Mouse (Mus musculus): Measurements from ENCODE around the gene Ell2.
A peak's percentile ranks its signal among the peaks of the same experiment; 100 is the strongest.

Gene Ell2

DNA sequence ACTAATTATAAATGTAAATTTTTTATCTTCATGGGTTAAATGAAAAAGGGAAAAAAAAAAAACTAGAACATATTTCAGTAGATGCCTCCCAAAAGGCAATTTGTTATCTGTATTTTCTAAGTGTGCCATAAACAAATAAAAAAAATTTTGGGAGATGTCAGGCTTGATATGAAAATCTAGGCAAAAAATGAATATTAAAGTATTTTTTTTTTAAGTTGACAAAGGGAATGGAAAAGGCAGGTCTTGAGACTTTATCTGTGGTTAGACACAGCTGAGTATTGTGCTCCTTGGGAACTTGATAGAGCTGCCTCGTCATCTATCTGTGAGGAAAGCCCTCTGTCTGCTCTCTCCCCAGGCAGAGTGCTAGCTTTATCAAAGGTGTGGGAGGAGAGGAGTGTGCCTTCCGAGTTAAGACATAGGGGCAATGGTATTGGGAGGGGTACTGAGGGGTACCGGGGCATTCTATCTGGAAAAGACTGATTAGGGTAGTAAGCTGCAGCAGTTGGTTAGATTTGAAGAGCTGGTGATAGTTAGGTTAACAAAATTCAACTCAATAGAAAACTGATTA lies 27.1 kb downstream of the Ell2 start:
- no peak for DNase-seq (ENCODE audit: low spot score in 2 of 2)

DNA sequence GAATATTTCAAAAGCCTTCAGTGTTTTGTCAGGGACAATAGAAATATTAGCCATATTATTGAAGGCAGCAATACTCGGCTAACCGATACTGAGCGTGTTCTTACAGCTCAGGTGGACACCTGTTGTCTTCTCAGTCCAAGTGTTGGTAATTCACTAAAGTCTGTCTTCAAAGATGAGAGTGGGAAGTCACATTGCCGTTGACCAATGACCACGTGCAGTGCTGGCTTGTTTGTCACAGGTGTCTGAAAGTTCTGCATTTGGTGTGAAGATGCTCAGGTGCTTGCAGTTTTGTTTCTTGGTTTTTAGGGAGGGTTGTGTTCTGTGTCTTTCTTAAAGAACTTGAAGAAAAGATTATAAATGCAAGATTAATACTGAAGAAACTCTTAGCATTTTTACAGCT lies 27.7 kb downstream of the Ell2 start:
- no peak for DNase-seq (ENCODE audit: low spot score in 2 of 2)

DNA sequence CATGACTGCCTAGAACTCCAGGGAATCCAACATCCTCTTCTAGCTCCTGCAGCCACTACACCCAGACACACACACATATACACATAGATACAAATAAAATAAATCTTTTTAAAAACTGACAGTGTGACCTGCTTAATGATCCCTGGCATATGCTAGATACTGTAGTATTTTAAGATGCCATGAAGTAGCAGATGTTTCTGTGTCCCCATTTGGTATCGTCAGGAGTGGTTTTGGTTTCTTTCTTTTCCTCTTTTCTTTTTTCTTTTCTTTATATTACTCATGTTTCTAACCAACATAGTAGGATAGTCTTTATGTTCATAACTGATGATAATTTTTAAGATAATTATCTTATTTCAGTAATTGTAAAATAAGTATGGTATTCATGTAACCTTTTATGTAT lies 29.0 kb downstream of the Ell2 start:
- DNase-seq (ENCODE audit: low spot score in 2 of 2) = no peak

DNA sequence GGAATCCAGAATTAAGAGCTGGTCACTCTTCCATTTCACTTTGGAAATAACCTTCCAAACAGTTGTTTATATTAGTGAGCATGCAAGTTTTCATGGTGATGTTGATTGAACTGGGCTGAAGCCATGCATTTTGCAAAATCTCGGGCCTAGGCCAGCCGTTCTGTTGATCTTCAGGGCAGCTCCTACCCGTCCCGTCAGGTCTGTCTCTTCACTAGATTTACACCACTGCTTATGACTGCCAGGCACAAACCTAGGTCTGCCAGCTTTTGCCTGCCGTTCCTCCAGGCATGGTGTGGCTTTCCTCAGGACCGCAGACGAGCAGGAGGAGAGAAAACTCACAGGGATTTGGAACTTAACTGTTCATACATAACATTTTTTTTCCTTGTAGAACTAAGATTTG lies 31.4 kb downstream of the Ell2 start:
- DNase-seq (ENCODE audit: low spot score in 2 of 2) = no peak

DNA sequence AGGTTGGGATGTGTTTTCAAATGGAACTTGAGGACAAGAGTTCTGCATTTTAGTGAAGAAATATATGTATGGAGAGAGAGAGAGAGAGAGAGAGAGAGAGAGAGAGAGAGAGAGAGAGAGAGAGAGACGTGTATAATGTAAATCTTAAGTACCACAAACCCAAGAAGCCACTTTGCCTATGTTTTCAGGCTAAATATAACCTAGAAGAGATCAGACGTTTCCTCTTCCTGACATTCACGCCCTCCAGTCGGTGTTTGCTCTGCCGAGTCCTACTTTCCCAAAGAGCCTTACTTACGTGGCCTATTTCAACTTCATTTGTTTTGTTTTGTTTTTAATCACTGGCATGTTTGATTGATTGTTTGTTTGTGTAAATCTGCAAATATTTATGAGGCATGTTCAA lies 32.0 kb downstream of the Ell2 start:
- DNase-seq (ENCODE audit: low spot score in 2 of 2) = no peak

DNA sequence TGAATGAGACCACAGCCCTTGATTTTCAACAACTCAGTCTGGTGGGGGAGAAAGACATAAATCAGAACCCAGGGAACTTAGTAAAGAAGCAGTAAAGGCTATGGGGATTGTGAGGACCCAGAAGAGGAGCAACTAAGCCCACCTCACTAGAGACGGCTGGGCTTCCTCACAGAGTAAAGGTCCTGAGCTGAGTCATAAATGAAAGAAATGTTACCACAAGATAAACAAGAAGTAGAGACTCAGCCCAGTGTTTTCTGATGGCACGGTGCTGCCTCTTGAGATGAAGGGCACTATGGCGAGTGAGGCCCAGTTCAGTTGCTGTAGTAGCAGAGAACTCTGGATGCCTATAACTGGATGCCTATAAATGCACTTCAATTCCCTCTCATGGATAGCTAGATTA lies 32.4 kb downstream of the Ell2 start:
- no peak for DNase-seq (ENCODE audit: low spot score in 2 of 2)

DNA sequence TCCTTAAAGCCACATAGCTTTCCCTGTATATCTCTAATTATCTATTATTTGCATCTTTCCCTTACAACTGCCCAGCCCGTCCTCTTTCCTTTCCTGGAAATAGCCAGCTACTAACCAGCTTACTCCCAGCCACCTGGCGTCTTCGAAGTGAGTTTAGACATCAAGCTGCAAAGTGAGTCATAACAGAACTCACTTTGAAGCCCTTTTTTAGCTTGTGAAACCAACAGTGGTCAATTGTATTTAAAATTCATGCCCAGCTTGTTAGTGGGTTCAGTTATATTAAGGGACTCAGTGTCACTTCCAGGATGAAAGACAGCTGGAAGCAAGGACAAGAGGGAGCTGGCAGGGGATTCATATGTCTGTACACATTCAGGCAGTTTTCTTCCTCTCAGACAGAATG lies 33.5 kb downstream of the Ell2 start:
- DNase-seq (ENCODE audit: low spot score in 2 of 2) = no peak

DNA sequence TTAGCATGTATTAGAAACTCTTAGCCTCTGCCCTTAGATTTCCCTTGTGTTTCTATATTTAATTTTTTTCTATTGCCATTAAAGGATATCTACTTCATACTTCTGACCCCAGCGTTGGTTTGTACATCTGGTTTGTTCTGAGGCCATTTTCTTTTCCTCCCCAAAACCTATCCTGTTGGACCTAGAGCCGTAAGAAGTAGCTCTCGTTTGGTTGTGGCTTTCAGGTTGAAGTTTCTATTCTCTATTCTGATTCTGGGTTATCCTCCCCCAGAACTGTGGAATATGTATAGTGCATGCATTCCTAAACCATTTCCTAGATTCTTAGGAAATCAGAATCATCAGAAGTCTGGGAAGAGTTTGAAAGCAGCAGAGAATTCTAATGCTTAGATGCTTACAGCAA lies 34.6 kb downstream of the Ell2 start:
- DNase-seq (ENCODE audit: low spot score in 2 of 2) = no peak

DNA sequence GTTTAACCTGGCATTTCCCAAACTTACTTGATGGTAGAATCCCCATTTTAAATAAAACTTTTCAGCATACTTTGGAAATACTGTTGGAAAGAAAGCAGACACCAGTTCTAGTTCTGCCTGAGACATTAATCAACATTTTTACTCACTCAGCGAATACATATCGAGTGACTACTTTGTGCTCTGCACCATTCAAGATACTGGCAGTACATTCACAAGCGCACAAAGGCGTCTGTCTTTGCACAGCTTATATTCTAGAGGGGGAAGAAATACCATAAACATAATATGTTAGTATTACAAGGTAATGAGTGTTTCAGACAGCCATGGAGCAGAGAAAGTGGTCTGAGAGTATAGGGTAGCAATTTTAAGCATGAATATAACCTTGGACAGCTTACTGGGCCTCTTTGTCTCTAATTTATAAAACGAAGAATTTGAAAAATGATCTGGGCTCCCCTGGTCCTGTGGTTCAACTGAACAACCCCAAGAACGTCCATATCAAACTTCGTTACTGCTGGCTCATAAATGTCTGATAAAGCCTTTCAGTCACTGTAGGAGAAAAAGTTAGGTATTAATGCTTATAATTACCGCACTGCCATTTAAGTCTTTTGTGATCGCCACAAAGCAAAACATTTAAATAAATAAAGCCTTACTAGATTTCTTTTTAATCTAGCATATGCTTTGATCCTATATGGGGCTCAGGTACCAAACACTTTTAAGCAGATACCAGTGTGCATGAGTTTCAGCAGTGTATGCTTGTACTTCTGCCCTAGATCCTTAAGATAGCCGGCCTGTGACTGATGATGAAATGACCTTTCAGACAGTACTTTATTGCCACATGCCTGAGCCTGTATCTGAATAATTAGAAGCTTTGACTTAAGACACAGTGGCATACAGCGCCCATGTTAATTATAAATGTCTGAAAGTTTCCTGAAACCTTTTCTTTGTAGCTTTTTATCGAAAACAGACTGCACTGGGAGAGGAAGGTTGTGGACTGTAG lies 35.5 kb downstream of the Ell2 start:
- no peak for DNase-seq (ENCODE audit: low spot score in 2 of 2)

DNA sequence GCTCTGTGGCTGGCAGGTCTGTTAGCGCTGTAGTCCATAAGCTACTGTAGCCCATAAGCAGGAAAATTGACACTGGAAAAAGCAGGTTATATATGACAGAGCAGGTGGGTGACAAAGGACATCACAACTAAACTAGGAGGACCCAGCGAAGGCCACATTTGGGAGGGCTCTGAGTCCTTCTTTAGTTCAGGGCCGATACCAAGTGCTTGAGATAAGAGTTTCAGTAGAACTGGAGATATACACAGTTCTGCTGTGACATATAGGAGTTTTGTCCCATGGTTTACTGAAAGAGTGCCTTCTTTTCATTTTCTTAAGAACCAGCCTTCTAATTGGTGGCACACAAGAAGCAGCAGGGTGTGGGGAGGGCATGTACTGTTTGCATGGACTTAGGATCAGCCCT lies 36.4 kb downstream of the Ell2 start:
- DNase-seq (ENCODE audit: low spot score in 2 of 2) = no peak

DNA sequence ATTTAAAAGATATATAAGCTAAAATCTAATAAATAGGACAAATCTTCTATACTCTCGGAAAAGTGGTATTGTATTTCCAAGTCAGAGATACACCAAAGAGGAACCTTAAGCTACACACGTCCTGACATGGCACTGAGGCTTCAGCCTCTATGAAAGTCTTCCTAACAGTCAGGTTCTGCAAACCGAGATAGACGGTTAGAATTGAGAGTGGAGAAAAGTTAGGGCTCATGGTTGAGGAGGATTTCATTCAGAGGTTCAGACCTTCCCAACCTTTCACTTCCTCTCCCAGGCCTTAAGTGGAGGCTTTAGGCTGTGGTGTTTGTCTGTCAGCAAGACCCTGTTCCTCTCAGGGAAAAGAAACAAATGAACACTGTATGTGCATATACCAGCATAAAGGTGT lies 37.5 kb downstream of the Ell2 start:
- DNase-seq (ENCODE audit: low spot score in 2 of 2) = no peak

DNA sequence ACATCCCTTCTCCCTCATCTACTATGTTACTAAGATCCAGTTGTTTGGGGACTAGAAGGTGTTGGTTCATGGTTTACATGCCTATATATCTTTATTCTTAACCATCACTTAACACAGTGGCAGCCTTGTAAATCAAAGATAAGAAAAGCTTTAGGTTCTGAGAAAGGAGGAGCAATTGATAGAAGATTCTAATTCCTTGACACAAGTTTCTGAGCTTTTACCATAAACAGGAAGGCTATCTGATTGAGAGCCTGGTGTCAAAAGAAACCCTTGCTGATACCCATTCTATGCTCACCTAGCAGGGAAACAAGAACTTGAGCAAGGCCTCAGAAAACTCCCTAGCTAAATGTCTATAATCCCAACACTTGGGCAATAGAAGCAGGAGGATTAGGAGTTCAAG lies 38.8 kb downstream of the Ell2 start:
- no peak for DNase-seq (ENCODE audit: low spot score in 2 of 2)

DNA sequence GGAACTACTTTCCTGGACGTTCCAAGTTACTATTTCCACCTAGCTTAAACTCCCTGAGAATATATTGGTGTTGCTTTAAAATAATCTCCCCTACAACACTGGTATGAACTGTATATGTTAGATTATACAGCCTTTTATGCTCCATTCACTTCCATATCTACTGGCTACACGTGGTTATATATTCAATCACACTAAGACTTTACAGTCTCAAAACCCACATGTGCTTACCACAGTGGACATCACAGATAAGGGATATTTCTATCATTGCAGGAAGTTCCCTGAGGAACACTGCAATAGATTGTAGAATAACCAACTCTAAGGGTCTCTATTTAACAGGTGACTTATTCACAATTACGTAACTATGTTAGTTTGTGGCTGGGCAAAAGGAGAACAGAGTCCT lies 40.7 kb downstream of the Ell2 start:
- no peak for DNase-seq (ENCODE audit: low spot score in 2 of 2)

DNA sequence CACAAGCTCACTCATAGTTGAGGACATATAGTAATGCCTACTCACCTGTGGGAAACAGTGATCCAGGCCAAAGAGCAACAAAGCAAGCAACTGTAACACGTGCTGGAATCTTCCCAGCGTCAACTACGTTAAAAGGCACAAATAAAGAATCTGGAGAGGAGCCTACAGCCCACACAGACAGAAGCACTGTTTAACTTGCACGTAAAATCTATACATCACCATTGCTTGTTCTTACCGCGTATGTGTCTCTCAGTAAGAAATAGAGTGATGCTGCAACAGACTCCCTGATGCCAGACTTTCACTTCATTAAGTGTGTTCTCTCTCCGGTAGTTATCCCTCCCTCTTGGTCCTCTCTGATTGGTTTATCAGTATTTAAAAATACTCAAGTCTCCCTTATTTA lies 42.1 kb downstream of the Ell2 start:
- no peak for DNase-seq (ENCODE audit: low spot score in 2 of 2)

DNA sequence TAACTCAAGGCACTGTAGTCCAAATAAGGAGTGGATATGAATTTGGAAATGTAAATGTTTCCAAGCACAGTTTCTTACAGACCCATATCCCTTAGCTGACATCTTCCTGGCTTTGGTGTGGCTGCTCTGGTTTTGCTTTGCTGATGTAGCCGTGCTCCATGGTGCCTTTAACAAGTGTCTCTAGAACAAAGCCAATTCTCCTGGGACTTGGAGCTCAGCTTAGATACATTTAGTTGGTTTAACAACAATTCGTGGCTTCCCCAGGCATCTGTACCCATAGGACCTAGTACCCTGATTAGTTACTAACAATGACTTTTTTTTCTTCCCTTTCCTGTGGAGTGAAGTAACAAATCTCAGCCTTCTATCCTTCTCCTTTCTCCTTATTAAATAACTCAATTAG lies 44.2 kb downstream of the Ell2 start:
- DNase-seq (ENCODE audit: low spot score in 2 of 2) = no peak

DNA sequence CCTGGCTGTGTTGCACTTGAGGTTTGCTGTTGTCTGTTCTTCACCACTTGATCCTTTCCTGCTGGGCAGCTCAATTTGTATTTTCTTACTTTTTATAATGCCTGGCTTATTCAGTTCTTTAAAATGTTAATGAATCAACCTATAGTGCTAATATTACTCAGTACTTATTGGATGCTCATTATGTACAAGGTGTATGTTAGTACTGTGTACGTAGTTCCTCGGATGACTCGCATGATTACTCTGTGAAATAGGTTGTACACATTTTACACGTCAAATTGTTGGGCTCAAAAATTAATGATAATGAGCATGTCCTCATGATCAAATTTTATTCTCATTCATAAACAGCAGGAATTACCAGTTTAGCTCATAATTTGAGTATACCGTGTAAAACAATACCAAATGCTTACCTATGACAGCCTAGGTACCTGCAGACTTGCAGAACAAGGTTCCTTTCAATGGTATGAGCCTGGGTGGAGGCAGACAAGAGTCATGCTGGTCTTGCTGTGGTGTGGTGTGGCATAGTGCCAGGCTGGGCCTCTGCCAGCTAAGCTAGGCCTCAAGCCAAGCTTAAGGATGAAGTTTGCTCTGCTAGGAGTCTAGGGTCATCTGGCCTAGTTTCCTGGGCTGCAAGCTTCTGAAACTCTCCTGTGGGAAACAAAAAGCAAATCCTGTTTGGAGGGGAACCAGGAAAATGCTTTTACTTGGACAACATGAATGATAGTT lies 45.8 kb downstream of the Ell2 start:
- DNase-seq (ENCODE audit: low spot score in 2 of 2) = peak; percentile 33 to 44

DNA sequence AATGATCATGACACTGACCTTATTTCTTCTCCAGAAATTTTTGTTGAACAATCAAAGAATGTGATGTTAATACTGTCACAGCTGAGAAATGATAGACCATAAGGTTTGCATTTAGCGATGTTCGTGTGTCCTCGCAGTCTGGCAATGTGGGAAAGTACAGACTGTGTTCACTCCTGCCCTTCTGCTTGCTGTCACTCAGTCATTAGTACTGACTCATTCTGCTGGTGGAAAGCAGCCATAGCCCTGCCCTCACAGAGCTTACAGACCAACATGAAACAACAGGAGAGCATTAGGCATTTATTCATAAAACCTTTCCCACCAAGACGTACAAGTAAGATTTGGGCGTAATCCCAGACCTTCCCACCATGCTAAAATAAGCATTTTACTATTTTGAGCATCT lies 47.8 kb downstream of the Ell2 start:
- DNase-seq (ENCODE audit: low spot score in 2 of 2) = no peak

DNA sequence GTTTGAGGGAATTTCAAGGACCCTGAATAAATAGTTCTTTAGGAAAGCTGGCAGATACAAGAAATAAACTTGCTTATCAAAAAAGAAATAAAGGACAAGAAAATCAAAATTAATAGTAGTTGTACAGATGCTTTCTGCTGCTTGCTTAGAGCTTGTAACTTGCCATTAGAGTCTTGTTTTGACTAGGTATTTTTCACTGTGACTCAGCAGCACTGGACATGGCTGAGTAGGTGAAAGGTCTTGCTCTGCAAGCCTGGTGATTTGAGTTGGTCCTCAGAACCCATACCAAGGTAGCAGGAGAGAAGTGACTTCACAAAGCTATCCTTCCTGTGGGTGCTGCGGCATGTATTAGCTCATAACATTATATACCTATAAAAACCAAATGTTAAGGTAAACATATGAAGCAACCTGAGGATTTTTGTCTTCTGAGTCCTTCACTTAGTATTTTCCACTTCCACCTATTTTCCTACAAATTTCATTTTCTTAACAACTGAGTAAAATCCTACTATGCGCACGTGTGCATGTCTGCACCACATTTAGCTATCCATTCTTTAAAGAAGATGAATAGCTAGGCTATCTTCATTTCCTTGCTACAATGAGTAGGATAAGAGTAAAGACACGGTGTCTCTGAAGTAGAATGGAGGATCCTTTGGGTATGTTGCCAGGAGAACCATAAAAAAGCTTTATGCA lies 54.4 kb downstream of the Ell2 start:
- no peak for DNase-seq (ENCODE audit: low spot score in 2 of 2)

DNA sequence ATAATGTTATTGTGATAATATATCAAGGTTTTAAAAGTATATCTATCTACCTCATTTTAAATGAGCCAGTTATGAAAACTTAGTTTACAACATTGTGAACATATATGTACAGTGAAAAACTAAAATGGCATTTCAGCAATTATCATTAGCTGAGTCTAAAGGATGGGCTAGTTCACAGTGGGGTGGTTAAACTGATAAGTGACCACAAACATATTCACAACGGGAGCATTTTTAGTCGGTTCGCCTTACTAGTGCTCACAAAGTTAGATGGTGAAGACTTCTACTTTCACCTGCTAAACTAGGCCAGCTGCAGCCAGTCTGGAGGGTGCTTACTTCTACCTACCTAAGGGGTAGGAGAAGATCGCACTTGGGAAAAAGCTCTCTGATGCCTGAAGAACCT lies 56.2 kb downstream of the Ell2 start:
- DNase-seq (ENCODE audit: low spot score in 2 of 2) = no peak

DNA sequence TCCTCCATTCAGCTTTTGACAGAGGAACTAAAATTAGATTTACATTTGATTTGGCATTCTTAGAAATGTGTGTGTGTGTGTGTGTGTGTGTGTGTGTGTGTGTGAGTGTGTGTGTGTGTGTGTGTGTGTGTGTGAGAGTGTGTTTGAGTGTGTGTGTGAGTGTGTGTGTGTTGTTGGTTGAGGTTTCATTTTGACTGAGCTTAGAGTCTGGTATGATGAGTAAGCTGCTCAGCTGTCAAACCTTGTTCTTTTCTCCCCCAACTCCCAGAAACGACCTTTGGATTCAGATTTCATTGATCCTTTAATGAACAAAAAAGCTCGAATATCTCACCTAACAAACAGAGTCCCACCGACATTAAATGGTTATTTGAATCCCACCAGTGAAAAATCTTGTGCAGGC lies 56.7 kb downstream of the Ell2 start:
- DNase-seq (ENCODE audit: low spot score in 2 of 2) = no peak

DNA sequence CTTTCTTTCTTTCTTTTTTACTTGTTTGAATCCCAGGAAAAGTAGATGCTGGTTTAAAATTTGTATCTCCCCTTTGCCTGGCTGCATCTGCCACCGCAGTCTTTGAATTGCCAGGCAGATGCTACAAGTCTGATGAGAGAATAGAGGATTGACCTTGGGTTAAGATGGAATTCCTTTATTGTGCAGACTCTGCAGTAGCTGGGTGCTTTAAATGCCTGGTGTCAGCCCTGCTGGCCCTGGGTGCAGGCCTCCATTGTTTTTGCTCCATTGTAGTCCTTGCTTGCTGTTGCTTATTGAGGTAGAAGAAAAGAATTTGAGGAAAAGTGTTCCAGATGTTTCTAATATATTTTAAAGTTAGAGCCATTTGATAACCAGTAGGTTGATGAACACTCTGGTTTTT lies 59.2 kb downstream of the Ell2 start:
- DNase-seq (ENCODE audit: low spot score in 2 of 2) = no peak

DNA sequence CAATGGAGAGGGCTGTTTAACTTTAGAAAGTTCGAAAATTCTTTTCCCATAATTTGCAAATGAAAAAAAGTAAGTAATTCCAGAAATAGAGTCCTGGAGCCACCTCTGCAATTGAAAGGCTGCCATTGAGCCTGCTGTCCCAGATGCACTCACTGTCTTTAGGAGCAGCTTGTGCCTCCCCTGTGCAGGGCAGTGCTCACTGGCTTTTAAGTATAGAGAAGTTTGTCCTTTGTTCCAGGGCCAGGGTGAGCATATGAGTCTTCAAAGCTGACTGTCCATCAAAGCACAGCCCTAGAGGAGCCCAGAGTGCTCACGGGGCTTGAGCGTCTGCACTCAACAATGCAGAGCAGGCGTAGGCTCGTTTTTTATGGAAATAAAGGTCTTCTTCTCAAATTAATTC lies 59.7 kb downstream of the Ell2 start:
- no peak for DNase-seq (ENCODE audit: low spot score in 2 of 2)
